Mouse (Mus musculus): Measurements from ENCODE around the gene Tcaf3.

The Tcaf3 gene

DNA sequence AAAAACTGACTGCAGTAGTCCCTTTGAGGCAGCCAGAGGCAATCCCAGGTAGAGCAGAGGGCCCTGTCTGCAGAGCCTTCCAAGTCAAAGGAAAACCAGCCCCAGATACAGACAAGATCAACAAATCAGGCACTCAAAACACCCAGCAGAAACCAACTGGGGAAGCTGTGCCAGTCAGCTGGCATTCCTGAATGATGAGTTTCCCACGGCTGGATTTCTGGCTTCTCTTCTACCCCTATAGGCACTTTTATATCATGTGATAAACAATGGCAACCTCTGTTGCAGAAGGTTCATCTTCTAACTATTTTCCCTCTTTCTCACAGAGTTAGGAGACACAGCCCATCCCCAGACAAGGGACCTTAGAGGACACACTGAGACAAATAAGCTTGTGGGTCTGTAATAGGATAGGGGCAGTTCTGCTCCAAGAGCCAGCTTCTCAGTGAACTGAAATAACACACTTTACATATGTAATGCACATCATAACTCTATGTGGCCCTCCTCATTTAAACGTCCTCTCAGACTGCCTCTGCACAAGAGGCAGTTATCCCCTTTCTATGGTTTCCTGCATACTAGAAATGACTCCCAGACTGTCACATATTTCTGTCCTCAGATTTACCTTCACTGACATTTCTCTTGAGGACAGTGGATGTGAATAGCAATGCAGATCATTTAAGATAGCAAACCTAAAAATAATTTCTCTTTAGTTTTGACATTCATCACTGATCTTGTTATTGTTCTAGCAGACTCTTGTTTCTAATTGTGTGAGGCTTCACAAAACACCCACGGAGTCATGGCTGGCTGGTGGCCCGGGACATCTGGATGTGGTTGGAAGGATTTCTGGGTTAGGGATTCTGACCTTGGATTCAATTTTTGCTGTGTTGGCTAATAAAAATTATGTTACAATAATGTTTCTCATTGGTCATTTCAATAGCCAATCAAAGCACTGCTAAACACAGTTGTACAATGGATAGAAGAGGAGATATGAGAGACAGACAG lies 55.2 kb downstream of the Tcaf3 start:
- peak; percentile 6 to 8 for DNase-seq

DNA sequence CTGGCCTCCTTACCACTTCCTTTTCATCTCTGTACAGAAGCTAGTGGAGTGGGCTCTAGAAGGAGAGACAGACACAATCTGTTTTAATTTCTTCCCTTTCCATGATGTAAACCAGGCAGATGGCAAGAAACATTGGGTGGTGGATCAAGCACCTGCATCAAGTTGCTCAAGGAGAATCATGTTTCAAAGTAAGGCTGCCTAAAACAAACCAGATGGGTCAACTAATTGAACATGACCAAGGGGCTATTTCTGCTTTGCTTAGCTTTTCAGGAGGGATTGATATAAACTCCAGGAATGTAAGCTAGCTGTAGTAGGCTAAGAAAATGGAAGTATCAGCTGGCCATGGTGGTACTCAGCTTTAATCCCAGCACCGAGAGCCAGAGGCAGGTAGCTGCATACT lies 56.8 kb downstream of the Tcaf3 start:
- DNase-seq = no peak

DNA sequence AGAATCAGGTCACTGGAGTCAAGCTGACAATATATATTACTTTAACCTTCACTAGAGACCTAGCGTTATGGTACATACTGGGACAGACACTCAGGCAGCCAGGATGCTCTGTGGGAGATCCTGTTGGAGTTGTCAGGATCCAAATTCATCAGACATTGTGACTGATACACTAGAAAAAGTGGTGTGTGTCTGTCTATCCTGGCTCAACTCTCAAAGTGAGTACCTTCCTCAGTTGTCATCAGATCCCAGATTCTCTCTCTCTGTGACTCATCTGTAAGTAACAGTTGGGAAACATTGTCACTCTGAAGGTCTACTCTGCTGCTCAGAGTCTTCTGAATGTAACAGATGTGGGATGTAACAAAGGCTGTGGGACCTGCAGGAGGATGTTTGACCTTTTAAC lies 57.8 kb downstream of the Tcaf3 start:
- no peak for DNase-seq
